Mouse (Mus musculus) forebrain, embryonic 14.5 days (tissue): ENCODE results near the gene Adamts16. TPM values are rescaled to one million over a fixed set of nuclear protein-coding genes. Genes with fewer than 3 reads are reported as not detected.
A peak's percentile ranks its signal among the peaks of the same experiment; 100 is the strongest.

Experiments used
- ATAC-seq: fragments of 200-750 bp; cut with Nextera tagmentation; 2 replicates; pipeline ENCODE4 v1.8.0; 2017; ENCODE audit warnings: mild to moderate bottlenecking, moderate library complexity
- DNase-seq: peaks from one replicate; pipeline ENCODE4 v3.0.0-alpha.2; 2015; ENCODE audit warnings: low spot score
- H3K27ac ChIP-seq: fragments of 300-500 bp; sonication (generic); 2 replicates; pipeline ENCODE4 v1.5.1; 2014; ENCODE audit warnings: low read depth, mild to moderate bottlenecking, control low read depth, low read length, moderate library complexity
- H3K27me3 ChIP-seq: fragments of 300-500 bp; sonication (generic); replicated peaks from 2 replicates; pipeline ENCODE4 v1.6.1; 2014; ENCODE audit warnings: low read length, control low read depth, mixed read lengths; ENCODE audit not compliant: control insufficient read depth, insufficient read depth
- H3K36me3 ChIP-seq: fragments of 300-500 bp; sonication (generic); 2 replicates; pipeline ENCODE4 v1.6.1; 2014; ENCODE audit warnings: low read length, control low read depth; ENCODE audit not compliant: control insufficient read depth, insufficient read depth
- H3K4me1 ChIP-seq: fragments of 300-500 bp; sonication (generic); 2 replicates; pipeline ENCODE4 v1.6.1; 2014; ENCODE audit warnings: antibody characterized with exemption, low read length, control low read depth; ENCODE audit not compliant: control insufficient read depth, insufficient read depth
- H3K4me2 ChIP-seq: fragments of 300-500 bp; sonication (generic); 2 replicates; pipeline ENCODE4 v1.6.1; 2014; ENCODE audit warnings: mild to moderate bottlenecking, control low read depth, low read length
- H3K4me3 ChIP-seq: fragments of 300-500 bp; sonication (generic); 2 replicates; pipeline ENCODE4 v1.5.1; 2014; ENCODE audit warnings: low read depth, low read length, control low read depth
- H3K9ac ChIP-seq: fragments of 300-500 bp; sonication (generic); 2 replicates; pipeline ENCODE4 v1.6.1; 2014; ENCODE audit warnings: mild to moderate bottlenecking, low read length, control low read depth, moderate library complexity
- H3K9me3 ChIP-seq: fragments of 300-500 bp; sonication (generic); replicated peaks from 2 replicates; pipeline ENCODE4 v1.6.1; 2016; ENCODE audit warnings: low read length, control low read depth, mixed read lengths; ENCODE audit not compliant: control insufficient read depth
- WGBS: fragments of 180-500 bp; shearing (Covaris S2); extraction: QIAGEN DNeasy Blood & Tissue Kit; methylation state at CpG from one replicate; pipeline ENCODE4 v1.1.7; 2014; 5-methylcytosine and 5-hydroxymethylcytosine counted together
- polyA plus RNA-seq: library from polyadenylated mRNA; unstranded; fragments of >200 nt; fragmentation: Nextera tagmentation; extraction: Ambion mirVana; gene quantifications from 2 replicates; pipeline ENCODE4 v1.2.1, GENCODE M21; 2014

Adamts16 gene
- polyA plus RNA-seq, 1 experiment from 2014 or later: 0.39 TPM

DNA sequence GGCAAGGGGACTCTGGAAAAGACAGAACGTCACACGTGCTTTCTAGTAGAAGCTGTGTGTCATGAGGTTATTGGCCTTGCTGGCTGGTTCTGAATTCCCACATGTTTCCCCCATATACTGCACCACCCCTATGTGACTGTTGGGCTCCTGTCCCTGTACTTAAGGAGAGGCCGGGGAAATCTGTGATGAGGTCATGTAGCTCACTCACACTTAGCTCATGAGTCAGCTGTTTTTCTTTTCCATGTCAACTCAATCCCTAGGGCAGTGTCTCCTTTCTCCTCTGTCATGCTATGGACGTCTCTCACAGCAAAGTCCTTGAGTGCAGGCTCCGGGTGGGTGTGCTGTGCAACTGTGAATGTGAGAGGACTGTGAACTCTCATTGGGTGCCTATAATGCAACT lies 22.6 kb downstream of the Adamts16 start:
- Histone ChIP-seq H3K4me1 (no peaks in the 10 kb centered on the region), H3K36me3 (no peaks in the 10 kb centered on the region), H3K9me3 (no peaks in the 10 kb centered on the region), H3K9ac (no peak overlapping the region), H3K27ac (no peak overlapping the region), H3K4me2 (no peak overlapping the region), H3K27me3 (no peaks in the 10 kb centered on the region), H3K4me3 (no peak overlapping the region)
- no peak for DNase-seq
- no peak for ATAC-seq
- 80% methylated on average over 5 of the region's 5 CpGs for whole genome bisulfite sequencing

DNA sequence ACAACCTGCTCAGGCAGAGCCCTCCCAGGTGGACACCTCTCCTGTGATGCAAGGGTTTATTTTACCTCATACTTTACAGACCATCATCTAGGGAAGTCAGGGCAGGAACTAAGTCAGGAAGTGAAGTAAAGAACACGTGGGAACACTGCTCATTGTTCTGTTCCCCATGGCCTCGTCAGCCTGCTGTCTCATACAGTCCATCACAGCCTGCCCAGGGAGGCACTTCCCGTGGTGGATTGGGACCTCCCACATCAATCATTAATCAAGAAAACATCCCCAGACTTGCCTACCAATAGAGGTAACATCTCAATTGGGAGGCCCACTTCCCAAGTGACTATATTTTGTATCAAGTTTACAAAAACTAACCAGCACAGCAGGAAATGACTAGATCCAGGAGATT lies 27.2 kb downstream of the Adamts16 start:
- H3K9me3 ChIP-seq: no peaks in the 10 kb centered on the region
- no peaks in the 10 kb centered on the region for H3K4me1 ChIP-seq
- ATAC-seq (no peak), DNase-seq (no peak)
- no peak overlapping the region for H3K4me3 ChIP-seq
- H3K4me2 ChIP-seq: no peak overlapping the region
- H3K27ac ChIP-seq: no peak overlapping the region
- H3K9ac ChIP-seq: no peak overlapping the region
- WGBS: 42% methylated on average over 3 of the region's 3 CpGs
- no peaks in the 10 kb centered on the region for H3K27me3 ChIP-seq
- no peaks in the 10 kb centered on the region for H3K36me3 ChIP-seq

DNA sequence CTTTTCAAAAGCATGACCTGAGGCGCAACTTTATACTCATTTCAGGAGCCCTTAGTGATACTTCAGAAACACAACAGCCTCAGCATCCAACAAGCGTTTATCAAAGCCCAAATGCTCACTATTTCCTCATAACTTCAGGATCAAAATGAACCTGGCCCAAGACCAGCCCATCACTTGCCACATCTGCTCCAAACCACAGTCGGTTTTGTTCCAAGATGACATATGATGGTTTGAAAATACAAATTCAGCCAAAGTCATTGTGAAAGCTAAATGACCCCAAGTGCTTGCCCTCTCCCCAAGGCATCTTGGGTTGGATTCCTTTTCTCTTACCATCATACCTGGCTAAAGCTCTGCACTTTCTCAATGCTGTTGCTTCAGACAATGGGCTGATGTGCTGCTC lies 36.1 kb downstream of the Adamts16 start:
- no peak overlapping the region for H3K9ac ChIP-seq
- no peaks in the 10 kb centered on the region for H3K9me3 ChIP-seq
- no peaks in the 10 kb centered on the region for H3K27me3 ChIP-seq
- ATAC-seq: no peak
- H3K36me3 ChIP-seq: no peaks in the 10 kb centered on the region
- no peak overlapping the region for H3K4me3 ChIP-seq
- DNase-seq: no peak
- no peak overlapping the region for H3K27ac ChIP-seq
- 96% methylated on average over 3 of the region's 3 CpGs for WGBS
- no peak overlapping the region for H3K4me2 ChIP-seq
- no peaks in the 10 kb centered on the region for H3K4me1 ChIP-seq

DNA sequence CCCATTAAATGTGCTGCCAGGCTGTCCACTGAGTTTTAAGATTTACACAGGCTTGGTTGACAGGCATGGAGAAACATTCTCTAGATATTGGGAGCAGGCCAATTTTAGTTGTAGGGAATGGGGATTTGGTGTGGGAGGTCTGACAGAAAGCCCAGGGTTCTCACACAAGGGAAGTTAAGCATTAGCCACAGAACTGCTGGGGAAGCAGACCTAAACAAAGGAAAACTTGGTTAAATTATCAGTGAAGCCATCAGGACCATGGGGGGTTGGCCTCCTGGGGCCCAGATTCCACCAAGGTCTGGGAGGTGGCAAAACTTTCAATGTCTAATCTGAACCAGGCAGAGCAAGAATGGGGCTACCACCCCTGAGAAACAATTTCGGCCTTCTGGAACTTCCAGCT lies 38.8 kb downstream of the Adamts16 start:
- ATAC-seq (no peak), DNase-seq (no peak)
- H3K27ac ChIP-seq: no peak overlapping the region
- no peaks in the 10 kb centered on the region for H3K9me3 ChIP-seq
- no peak overlapping the region for H3K4me3 ChIP-seq
- H3K27me3 ChIP-seq: no peaks in the 10 kb centered on the region
- H3K4me2 ChIP-seq: no peak overlapping the region
- no peaks in the 10 kb centered on the region for H3K4me1 ChIP-seq
- 94% methylated on average over 1 of the region's 1 CpGs for WGBS
- no peak overlapping the region for H3K9ac ChIP-seq
- H3K36me3 ChIP-seq: no peaks in the 10 kb centered on the region

DNA sequence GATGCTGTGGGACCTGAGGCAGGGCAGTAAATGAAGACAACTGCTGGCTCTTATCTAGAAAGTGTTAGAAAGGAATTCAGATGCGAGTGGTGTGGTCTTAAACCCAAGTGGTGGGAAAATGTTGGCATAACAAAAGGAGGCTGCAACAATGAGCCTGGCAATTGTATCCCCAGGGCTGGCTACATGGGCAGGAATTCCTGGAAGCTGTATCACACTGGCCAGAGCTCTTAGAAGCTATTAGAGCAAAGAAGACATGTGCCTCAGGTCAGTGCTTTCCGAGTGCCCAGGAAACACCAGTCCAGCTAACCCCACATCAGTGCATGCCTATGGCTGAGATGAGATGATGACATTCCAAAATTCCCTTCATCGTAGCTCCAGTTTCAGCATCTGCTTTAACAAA lies 42.3 kb downstream of the Adamts16 start:
- no peaks in the 10 kb centered on the region for H3K27me3 ChIP-seq
- ATAC-seq (no peak), DNase-seq (no peak)
- WGBS: 71% methylated on average over 3 of the region's 3 CpGs
- H3K4me1 ChIP-seq: no peaks in the 10 kb centered on the region
- no peak overlapping the region for H3K9ac ChIP-seq
- no peaks in the 10 kb centered on the region for H3K9me3 ChIP-seq
- H3K4me2 ChIP-seq: no peak overlapping the region
- H3K36me3 ChIP-seq: no peaks in the 10 kb centered on the region
- H3K27ac ChIP-seq: no peak overlapping the region
- no peak overlapping the region for H3K4me3 ChIP-seq

DNA sequence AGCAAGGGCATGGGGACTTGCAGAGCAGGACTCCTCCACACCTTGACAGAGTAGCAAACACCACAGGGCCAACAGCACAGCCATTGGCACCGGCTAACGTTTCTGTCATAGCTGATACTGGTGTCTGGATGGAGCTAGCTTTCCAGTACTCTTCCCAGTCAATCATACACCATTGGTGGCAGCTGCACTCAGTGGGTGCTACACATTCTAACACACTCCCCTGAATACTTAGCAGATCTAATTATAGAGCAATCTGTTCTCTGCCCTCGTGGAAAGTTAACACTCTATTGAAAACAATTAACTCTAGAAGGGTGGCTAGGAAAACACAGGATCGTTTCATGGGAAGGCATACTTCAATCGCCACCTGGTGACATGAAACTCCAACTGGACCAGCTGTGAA lies 43.2 kb downstream of the Adamts16 start:
- H3K36me3 ChIP-seq: no peaks in the 10 kb centered on the region
- H3K9me3 ChIP-seq: no peaks in the 10 kb centered on the region
- no peak overlapping the region for H3K4me3 ChIP-seq
- H3K27me3 ChIP-seq: no peaks in the 10 kb centered on the region
- no peak overlapping the region for H3K4me2 ChIP-seq
- no peak overlapping the region for H3K27ac ChIP-seq
- ATAC-seq (0 out of 2 replicates have a peak, but pooled peaks have one; percentile 40), DNase-seq (peak; percentile 41)
- no peaks in the 10 kb centered on the region for H3K4me1 ChIP-seq
- no peak overlapping the region for H3K9ac ChIP-seq
- WGBS: 48% methylated on average over 5 of the region's 5 CpGs

DNA sequence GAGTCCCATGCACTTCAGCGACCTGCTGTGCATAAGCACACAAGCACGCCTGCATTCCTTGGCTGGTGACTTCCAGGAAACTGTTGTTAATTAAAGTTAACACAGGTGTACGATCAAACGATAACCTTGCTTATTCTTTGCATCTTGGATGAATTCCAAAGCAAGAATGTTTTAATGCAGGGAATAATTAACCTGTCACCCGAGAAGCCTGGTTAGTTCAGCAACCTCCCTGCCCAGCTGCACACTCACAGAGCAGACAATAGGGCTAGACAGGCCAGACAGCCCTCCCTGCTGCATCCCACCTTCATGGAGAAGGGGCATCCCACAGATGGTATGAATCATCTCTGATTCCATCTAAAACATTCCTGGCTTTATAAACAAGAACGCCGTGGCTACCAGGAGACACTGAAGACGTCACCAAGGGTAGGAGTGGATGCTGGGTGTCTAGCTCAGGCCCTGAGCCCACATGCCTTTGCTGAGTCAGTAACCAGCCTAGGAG lies 47.5 kb downstream of the Adamts16 start:
- Histone ChIP-seq H3K9ac (no peak overlapping the region), H3K27me3 (no peaks in the 10 kb centered on the region), H3K36me3 (no peaks in the 10 kb centered on the region), H3K9me3 (no peaks in the 10 kb centered on the region), H3K4me3 (no peak overlapping the region), H3K4me2 (no peak overlapping the region), H3K4me1 (no peaks in the 10 kb centered on the region), H3K27ac (no peak overlapping the region)
- whole genome bisulfite sequencing: 49% methylated on average over 8 of the region's 8 CpGs
- ATAC-seq: no peak
- DNase-seq: no peak

DNA sequence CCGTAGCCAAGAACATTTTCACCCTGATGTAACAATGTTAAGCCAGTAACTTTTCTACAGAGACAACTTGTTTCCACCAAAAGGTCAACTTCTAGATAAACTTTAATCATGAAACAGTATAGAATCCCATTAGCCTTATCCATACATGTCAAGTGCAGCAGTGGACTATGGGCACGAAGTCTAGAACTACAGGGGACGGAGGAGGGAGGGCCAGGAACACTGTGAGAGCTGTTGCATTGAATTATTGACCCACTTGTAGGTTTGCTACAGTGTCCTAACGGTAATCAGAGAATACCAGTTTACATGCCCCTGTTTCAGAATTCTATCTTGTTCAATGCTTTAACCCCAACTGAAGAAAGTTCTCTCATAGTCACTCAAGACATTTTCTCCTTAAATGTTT lies 48.0 kb downstream of the Adamts16 start:
- WGBS: 78% methylated on average over 4 of the region's 4 CpGs
- H3K27me3 ChIP-seq: no peaks in the 10 kb centered on the region
- H3K9me3 ChIP-seq: no peaks in the 10 kb centered on the region
- DNase-seq (no peak), ATAC-seq (no peak)
- H3K4me3 ChIP-seq: no peak overlapping the region
- no peak overlapping the region for H3K4me2 ChIP-seq
- no peak overlapping the region for H3K27ac ChIP-seq
- no peaks in the 10 kb centered on the region for H3K4me1 ChIP-seq
- H3K36me3 ChIP-seq: no peaks in the 10 kb centered on the region
- no peak overlapping the region for H3K9ac ChIP-seq

DNA sequence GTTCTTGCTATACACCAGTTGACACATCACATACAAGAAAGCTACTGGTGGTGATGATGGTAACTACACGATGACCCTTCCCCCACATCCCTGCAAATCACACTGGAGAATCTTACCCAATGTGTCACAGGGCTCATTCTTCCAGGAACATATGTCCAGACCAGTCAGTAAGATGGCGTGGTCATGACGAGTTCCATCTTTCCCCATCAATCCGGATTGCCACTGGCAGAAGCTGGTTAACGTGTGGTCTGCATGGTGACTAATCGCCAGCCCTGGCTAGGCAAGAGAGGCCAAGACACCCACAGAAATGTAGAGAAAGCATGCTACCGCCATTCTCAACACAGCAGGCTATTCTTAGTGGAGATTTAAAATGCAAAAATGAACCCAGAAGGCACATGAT lies 48.7 kb downstream of the Adamts16 start:
- no peaks in the 10 kb centered on the region for H3K36me3 ChIP-seq
- H3K9ac ChIP-seq: no peak overlapping the region
- ATAC-seq: no peak
- WGBS: 93% methylated on average over 7 of the region's 7 CpGs
- no peak overlapping the region for H3K4me2 ChIP-seq
- H3K27me3 ChIP-seq: no peaks in the 10 kb centered on the region
- H3K4me1 ChIP-seq: no peaks in the 10 kb centered on the region
- H3K27ac ChIP-seq: no peak overlapping the region
- no peak for DNase-seq
- no peaks in the 10 kb centered on the region for H3K9me3 ChIP-seq
- no peak overlapping the region for H3K4me3 ChIP-seq
